Mouse (Mus musculus): ENCODE data around the gene Atp5h.

The Atp5h gene

GRCm38 (mm10) chr11:115437571-115438122, 17.9 kb upstream of the Atp5h start:
- DNase-seq (ENCODE audit: low read depth, low spot score) = peak; percentile 50

- DNase-seq (ENCODE audit: low read depth, low spot score) = no peak
Observed at GRCm38 (mm10) chr11:115435596-115436337, 16.0 kb upstream of the Atp5h start.

GRCm38 (mm10) chr11:115433342-115433741, 13.6 kb upstream of the Atp5h start:
- DNase-seq (ENCODE audit: low read depth, low spot score) = no peak

- no peak for DNase-seq (ENCODE audit: low read depth, low spot score)
Observed at GRCm38 (mm10) chr11:115432814-115433213, 13.1 kb upstream of the Atp5h start.

- DNase-seq (ENCODE audit: low read depth, low spot score) = no peak
Observed at GRCm38 (mm10) chr11:115430561-115430960, 10.8 kb upstream of the Atp5h start.

- no peak for DNase-seq (ENCODE audit: low read depth, low spot score)
Observed at GRCm38 (mm10) chr11:115429307-115429706, 9.5 kb upstream of the Atp5h start.

GRCm38 (mm10) chr11:115427482-115428331, 7.9 kb upstream of the Atp5h start:
- peak; percentile 81 for DNase-seq (ENCODE audit: low read depth, low spot score)

GRCm38 (mm10) chr11:115425671-115426070, 5.9 kb upstream of the Atp5h start:
- DNase-seq (ENCODE audit: low read depth, low spot score) = no peak

- DNase-seq (ENCODE audit: low read depth, low spot score) = no peak
Observed at GRCm38 (mm10) chr11:115424666-115425065, 4.9 kb upstream of the Atp5h start.

GRCm38 (mm10) chr11:115423091-115423490, 3.3 kb upstream of the Atp5h start:
- no peak for DNase-seq (ENCODE audit: low read depth, low spot score)

- no peak for DNase-seq (ENCODE audit: low read depth, low spot score)
Observed at GRCm38 (mm10) chr11:115421972-115422371, 2.2 kb upstream of the Atp5h start.

GRCm38 (mm10) chr11:115421328-115421727, 1.6 kb upstream of the Atp5h start:
- DNase-seq (ENCODE audit: low read depth, low spot score) = no peak

- DNase-seq (ENCODE audit: low read depth, low spot score) = peak; percentile 57
Observed at GRCm38 (mm10) chr11:115420336-115421190, 801 bp upstream of the Atp5h start.

- DNase-seq (ENCODE audit: low read depth, low spot score) = no peak
Observed at GRCm38 (mm10) chr11:115409556-115409955, 10.2 kb downstream of the Atp5h start.

- DNase-seq (ENCODE audit: low read depth, low spot score) = no peak
Observed at GRCm38 (mm10) chr11:115408266-115408920, 11.4 kb downstream of the Atp5h start.

- DNase-seq (ENCODE audit: low read depth, low spot score) = no peak
Observed at GRCm38 (mm10) chr11:115406858-115407401, 12.8 kb downstream of the Atp5h start.

- no peak for DNase-seq (ENCODE audit: low read depth, low spot score)
Observed at GRCm38 (mm10) chr11:115405723-115406122, 14.0 kb downstream of the Atp5h start.

- peak; percentile 87 for DNase-seq (ENCODE audit: low read depth, low spot score)
Observed at GRCm38 (mm10) chr11:115403338-115404124, 16.2 kb downstream of the Atp5h start, which contains the start of gene Mrpl58. TSS of gene Mrpl58 (plus strand) at chr11:115403752.

- DNase-seq (ENCODE audit: low read depth, low spot score) = no peak
Observed at GRCm38 (mm10) chr11:115400630-115401391, 19.0 kb downstream of the Atp5h start.
